Comparison of ENCODE assay signal across 10 mouse cellular contexts in genomic region chr8:46390431-46390830, GRCm38 (mm10).
A peak's percentile ranks its signal among the peaks of the same experiment; 100 is the strongest.
DNase-seq lines count a peak whose midpoint lies in the region; ATAC-seq and TF ChIP-seq lines count a peak whose summit lies in the region.
"Had no signal": no experiment of that assay in that cellular context is flagged by ENCODE, and none has a peak within 500 bp of the region (broad histone marks: within the 10 kb centered on the region; RNA-seq: fewer than 3 reads in every experiment).

No protein-coding gene starts in this region.

- H3K9ac ChIP-seq in kidney, embryonic 15.5 days, result no peak overlapping the region
- no peak overlapping the region for H3K9ac ChIP-seq in intestine, postnatal 0 days (ENCODE audit: low read depth, low read length)
- H3K9ac ChIP-seq: liver, embryonic 12.5 days had no signal

- H3K27me3 ChIP-seq in kidney, embryonic 15.5 days, result no peaks in the 10 kb centered on the region
- no peaks in the 10 kb centered on the region for H3K27me3 ChIP-seq in intestine, postnatal 0 days (replicated peaks; ENCODE audit: control insufficient read depth, insufficient read depth, low read length)
- H3K27me3 ChIP-seq: liver, embryonic 12.5 days had no signal

- H3K36me3 ChIP-seq in kidney, embryonic 15.5 days, result no peaks in the 10 kb centered on the region
- no peaks in the 10 kb centered on the region for H3K36me3 ChIP-seq in intestine, postnatal 0 days (ENCODE audit: control insufficient read depth, insufficient read depth)
- H3K36me3 ChIP-seq: liver, embryonic 12.5 days had no signal

- H3K4me1 ChIP-seq in kidney, embryonic 15.5 days, result no peaks in the 10 kb centered on the region
- peaks cover 10% of the 10 kb centered on the region; the same call in 1 of the 2 replicates for H3K4me1 ChIP-seq in intestine, postnatal 0 days (replicated peaks; ENCODE audit: control insufficient read depth, insufficient read depth, low read length)
- H3K4me1 ChIP-seq: liver, embryonic 12.5 days had no signal

- H3K27ac ChIP-seq in kidney, embryonic 15.5 days, result no peak overlapping the region
- H3K27ac ChIP-seq in intestine, postnatal 0 days (ENCODE audit: low read depth, low read length), result no peak overlapping the region
- H3K27ac ChIP-seq: liver, embryonic 12.5 days had no signal

- H3K4me2 ChIP-seq in kidney, embryonic 15.5 days, result no peak overlapping the region
- H3K4me2 ChIP-seq in intestine, postnatal 0 days (replicated peaks; ENCODE audit: low read depth), result no peak overlapping the region
- H3K4me2 ChIP-seq: liver, embryonic 12.5 days had no signal

- no peak for ATAC-seq in kidney, embryonic 15.5 days (replicated peaks; ENCODE audit: low FRiP score)
- ATAC-seq in intestine, postnatal 0 days, result peak; percentile 32; the same call in 1 of the 2 replicates
- ATAC-seq: liver, embryonic 12.5 days had no signal

- peak; percentile 85 for DNase-seq in kidney, adult 11 months
- peak; percentile 13 for DNase-seq in 3T3-L1 (ENCODE audit: low read depth, low spot score)
- peak; percentile 29 for DNase-seq in NIH3T3 (ENCODE audit: low read depth)
- no peak for DNase-seq in layer of hippocampus, adult 8-10 months (ENCODE audit: low spot score in 2 of 2)
- no peak for DNase-seq in left cerebral cortex, adult 9 months (ENCODE audit: low spot score in 2 of 2)
- DNase-seq: cerebellum, adult 11 months; thymus, adult 18-20 months had no signal

- H3K9me3 ChIP-seq in kidney, embryonic 15.5 days (replicated peaks), result no peaks in the 10 kb centered on the region
- H3K9me3 ChIP-seq in intestine, postnatal 0 days (ENCODE audit: control insufficient read depth), result no peaks in the 10 kb centered on the region
- H3K9me3 ChIP-seq: liver, embryonic 12.5 days had no signal

- WGBS in kidney, embryonic 15.5 days, result 83% methylated on average over 6 of the region's 6 CpGs
- WGBS in intestine, postnatal 0 days, result 53% methylated on average over 6 of the region's 6 CpGs

- no peak overlapping the region for H3K4me3 ChIP-seq in kidney, embryonic 15.5 days (replicated peaks)
- H3K4me3 ChIP-seq in intestine, postnatal 0 days (ENCODE audit: low read depth, low read length), result no peak overlapping the region
- H3K4me3 ChIP-seq: liver, embryonic 12.5 days had no signal

- no peak for TF ChIP-seq CTCF in intestine, postnatal 0 days (IDR thresholded peaks at IDR 0.05; ENCODE audit: low read depth)

Comparison
In these comparisons a context has a peak if more than half of its experiments do, and no peak if none do; other contexts are left out.
1. DNase-seq: peak in kidney, adult 11 months (single experiment), 3T3-L1 (single experiment) and NIH3T3 (single experiment); none in layer of hippocampus, adult 8-10 months (0 of 2) and left cerebral cortex, adult 9 months (0 of 2).